Mouse (Mus musculus) cortical plate, adult 2 months (tissue): ENCODE data around the gene Dagla. TPM values are rescaled to one million over a fixed set of nuclear protein-coding genes. Genes with fewer than 3 reads are reported as not detected.
A peak's percentile ranks its signal among the peaks of the same experiment; 100 is the strongest.

Experiments used
- H3K27ac ChIP-seq: fragments of 200-500 bp; 2 replicates; pipeline ENCODE4 v1.5.1; 2012; ENCODE audit warnings: low read length, control low read depth, inconsistent platforms; ENCODE audit not compliant: insufficient read depth
- H3K4me1 ChIP-seq: fragments of 200-500 bp; 2 replicates; pipeline ENCODE4 v1.6.1; 2011; ENCODE audit warnings: low read length; ENCODE audit not compliant: control insufficient read depth, insufficient read depth
- H3K4me3 ChIP-seq: fragments of 200-500 bp; 2 replicates; pipeline ENCODE4 v1.5.1; 2011; ENCODE audit warnings: mild to moderate bottlenecking, low read length, control low read depth; ENCODE audit not compliant: insufficient read depth
- CTCF ChIP-seq: fragments of 200-500 bp; IDR thresholded peaks from 2 replicates; pipeline ENCODE4 v1.5.1; 2011; ENCODE audit warnings: mild to moderate bottlenecking, control low read depth, low read length; ENCODE audit not compliant: insufficient read depth; ENCODE audit errors: extremely low read depth
- POLR2A ChIP-seq: fragments of 200-500 bp; IDR thresholded peaks from 2 replicates; pipeline ENCODE4 v1.6.1; 2011; ENCODE audit warnings: mild to moderate bottlenecking, low read length, control low read depth; ENCODE audit not compliant: insufficient read depth; ENCODE audit errors: extremely low read depth
- polyA plus RNA-seq: library from polyadenylated mRNA; depleted of rRNA; stranded (reverse); fragments of >200 nt; gene quantifications from 2 replicates; pipeline ENCODE4 v1.2.3, GENCODE M21; 2012; rRNA removed

The Dagla gene
- polyA plus RNA-seq, 1 experiment: 69.9 TPM

GRCm38 (mm10) chr19:10208851-10209250, 95.8 kb downstream of the Dagla start:
- H3K27ac ChIP-seq: no peak overlapping the region
- no peak overlapping the region for H3K4me3 ChIP-seq
- no peaks in the 10 kb centered on the region for H3K4me1 ChIP-seq
- no peak for TF ChIP-seq POLR2A
- TF ChIP-seq CTCF: no peak

DNA sequence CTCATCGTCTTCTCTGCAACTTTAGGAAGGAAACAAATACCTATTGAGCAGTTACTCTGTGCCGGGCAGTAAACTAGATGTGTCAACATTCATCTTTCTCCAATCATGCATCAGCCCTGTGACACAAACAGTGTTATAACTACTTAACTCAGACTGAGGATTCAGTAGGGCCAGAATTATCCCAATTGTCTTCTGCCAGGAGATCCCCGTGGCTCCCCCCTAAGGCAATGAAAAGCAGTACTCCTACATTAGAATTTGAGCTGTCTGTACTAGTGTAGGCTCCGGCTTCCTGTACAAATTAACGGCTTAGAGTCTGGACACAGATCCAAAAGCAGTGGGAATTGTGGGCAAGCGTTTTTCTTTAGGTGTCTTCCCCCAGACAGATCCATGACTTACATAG, 99.6 kb downstream of the Dagla start:
- Histone ChIP-seq H3K4me3 (peak overlapping the region; percentile 46; the same call in 1 of the 2 replicates), H3K27ac (peak overlapping the region; percentile 61), H3K4me1 (peaks cover 2% of the 10 kb centered on the region; the same call in 1 of the 2 replicates)
- TF ChIP-seq POLR2A (no peak), CTCF (no peak)

DNA sequence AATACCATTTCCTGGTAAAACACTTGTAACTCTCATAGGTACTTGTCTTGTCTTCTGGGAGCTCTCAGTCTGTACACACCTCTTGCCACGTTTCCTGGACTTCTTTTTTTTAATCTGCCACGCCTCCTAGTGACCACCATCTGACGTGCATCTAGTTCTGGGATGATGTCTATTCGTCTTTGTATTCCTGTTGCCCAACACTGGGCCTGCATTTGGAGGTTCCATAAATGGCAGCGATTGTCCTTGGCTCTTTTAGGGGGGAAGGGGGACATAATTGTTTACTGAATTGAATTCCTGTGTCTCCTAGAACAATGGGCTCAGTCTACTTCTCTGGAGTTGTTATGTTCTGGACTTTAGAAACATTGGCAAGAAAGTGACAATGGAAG, 100.1 kb downstream of the Dagla start:
- Histone ChIP-seq H3K4me1 (peaks cover 2% of the 10 kb centered on the region; the same call in 1 of the 2 replicates), H3K4me3 (peak overlapping the region; percentile 46), H3K27ac (no peak overlapping the region; the same call in 1 of the 2 replicates)
- TF ChIP-seq POLR2A (no peak), CTCF (peak; percentile 19; the same call in 1 of the 2 replicates)

DNA sequence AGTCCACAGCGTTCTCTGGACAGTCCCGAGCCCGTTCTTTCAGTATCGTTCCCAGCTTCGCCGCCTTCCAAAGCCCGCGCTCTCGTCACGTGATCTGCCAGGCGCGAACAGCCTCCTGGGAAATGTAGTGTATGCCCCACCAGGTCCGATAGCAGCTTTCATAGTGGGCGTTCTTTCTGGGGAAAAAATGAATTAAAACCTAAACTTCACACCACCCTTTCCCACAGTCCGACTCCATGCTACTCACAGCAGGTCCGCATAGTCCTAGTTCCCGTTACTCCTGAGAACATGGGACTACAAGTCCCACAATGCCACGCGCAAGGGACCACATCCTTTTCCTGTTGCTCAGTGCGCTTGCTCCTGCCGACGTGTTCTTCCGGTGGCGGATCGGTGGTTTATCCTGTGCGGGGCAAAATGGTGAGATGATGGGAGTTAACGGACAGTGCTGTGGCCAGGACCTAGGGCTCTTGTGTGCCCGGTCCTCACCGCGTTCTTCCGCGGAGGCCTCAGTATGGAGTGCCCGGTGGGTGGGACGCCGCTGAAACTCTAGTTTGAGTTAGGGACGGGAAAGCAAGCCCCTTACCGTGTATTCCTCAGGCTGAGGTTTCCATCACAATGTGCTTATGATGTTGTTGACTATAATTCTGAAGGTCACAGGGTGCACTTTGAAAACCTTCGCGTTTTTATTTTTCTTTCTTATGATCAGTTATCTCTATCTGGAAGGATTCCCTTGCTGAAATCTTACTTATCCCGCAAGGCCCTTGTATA, 100.6 kb downstream of the Dagla start, which contains the start of the genes Tmem258 and Fen1:
Gene Tmem258, plus strand, starts transcription at position 167 of the 768 bp plus-strand sequence.
Gene Fen1, minus strand, starts transcription at position 322 of the 768 bp plus-strand sequence.
- H3K27ac ChIP-seq: peak within 1 kb of the TSS; percentile 91
- peak within 1 kb of the TSS; percentile 46 for H3K4me3 ChIP-seq
- TF ChIP-seq POLR2A (peak; percentile 89), CTCF (no peak)
- H3K4me1 ChIP-seq: peaks cover 2% of the 10 kb centered on the region; the same call in 1 of the 2 replicates

DNA sequence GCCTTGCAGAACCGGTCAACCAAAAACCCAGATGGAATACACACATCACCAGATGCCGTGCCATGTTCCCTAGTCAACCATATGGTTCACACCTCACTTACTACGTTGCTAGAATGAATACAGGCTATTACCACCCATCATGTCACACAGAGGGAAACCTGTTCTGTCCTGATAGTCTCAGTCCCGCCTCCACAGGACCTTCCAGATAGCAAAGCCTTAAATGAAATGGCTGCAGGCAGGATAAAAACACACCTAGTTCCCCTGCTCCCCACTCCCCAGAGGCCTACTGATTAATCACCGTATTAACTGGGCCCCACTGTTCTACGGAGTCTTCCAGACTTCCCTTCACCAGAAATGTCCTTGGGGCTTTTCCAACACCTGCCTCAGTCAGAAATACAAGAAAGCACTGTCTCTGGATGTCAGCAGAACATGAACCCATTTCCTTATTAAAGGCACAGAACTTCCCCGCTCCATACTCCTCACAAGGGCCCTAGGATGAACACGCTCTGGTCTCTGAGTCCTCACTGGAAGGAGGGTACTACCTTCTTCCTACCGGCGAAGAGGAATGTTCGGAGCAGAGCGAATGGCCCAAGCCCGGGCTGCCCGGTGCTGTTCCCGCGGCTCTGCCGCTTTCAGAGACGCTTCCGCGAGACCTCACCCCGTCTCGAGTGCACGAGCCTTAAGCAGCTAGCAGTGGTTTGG, 101.4 kb downstream of the Dagla start:
- peaks cover 2% of the 10 kb centered on the region; the same call in 1 of the 2 replicates for H3K4me1 ChIP-seq
- H3K4me3 ChIP-seq: peak overlapping the region; percentile 46
- TF ChIP-seq CTCF (no peak), POLR2A (no peak)
- no peak overlapping the region for H3K27ac ChIP-seq

DNA sequence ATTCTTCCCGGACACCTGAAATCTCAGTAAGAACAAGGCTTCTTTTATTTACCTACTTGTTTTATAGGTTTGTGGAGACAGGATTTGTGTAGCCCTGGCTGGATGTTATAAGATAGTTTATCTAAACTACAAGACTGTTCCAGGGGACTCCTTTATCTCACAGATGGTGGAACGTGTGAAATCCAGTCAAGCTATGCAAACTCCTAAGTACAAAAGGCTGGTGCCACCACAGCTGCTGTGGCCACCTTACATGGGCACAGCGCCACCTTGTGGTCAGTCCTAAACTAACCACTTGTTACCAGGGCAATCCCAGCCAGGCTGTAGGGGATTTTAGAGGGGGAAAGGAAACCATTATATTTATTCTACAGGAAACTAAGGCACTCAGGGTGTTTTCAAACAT, 106.0 kb downstream of the Dagla start:
- H3K4me1 ChIP-seq: peaks cover 2% of the 10 kb centered on the region; the same call in 1 of the 2 replicates
- no peak overlapping the region for H3K4me3 ChIP-seq
- TF ChIP-seq POLR2A: no peak
- TF ChIP-seq CTCF: peak; percentile 91
- no peak overlapping the region for H3K27ac ChIP-seq

DNA sequence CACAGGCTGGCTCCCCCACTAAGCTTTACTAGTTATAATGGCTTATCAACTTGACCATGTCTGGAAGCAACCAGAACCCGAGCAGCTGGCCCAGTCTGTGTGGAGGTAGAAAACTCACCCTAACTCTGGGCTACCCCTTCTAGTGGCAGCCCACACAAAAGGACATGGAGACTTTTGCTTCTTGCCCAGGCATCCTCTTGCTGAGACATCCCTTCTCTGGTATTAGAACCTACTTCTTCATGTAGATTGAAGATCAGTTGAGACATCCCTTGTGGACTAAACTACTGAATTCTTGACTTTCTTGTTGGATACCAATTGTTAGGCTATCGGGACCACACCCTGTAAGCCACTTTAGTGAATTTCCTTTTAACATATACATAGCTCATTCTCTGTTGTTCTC, 106.4 kb downstream of the Dagla start:
- Histone ChIP-seq H3K4me3 (no peak overlapping the region), H3K27ac (no peak overlapping the region)
- TF ChIP-seq POLR2A (no peak), CTCF (no peak)

DNA sequence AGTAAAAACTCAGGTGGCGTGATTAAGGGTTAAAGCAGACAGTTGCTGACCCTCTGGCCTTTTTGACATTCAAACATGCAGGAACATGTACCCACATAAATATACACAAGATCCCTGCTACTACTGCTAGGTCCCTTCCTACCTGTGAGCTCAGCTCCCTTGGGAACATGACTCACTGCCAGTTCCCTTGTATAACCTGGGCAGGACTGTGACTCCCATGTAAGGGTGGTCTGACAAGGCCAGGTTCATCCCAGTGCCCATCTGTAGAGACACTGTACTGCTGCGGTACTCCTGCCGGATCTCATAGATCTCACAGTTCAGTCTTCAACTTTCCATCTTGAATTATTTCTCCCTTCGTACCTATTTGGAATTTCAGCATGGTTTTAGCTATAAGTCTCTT, 107.5 kb downstream of the Dagla start:
- Histone ChIP-seq H3K27ac (no peak overlapping the region), H3K4me3 (no peak overlapping the region)
- TF ChIP-seq POLR2A: no peak
- no peak for TF ChIP-seq CTCF

More for the DNA sequence above, 106.4 kb downstream of the Dagla start:
- H3K4me1 ChIP-seq: peaks cover 2% of the 10 kb centered on the region; the same call in 1 of the 2 replicates

More for the DNA sequence above, 107.5 kb downstream of the Dagla start:
- H3K4me1 ChIP-seq: no peaks in the 10 kb centered on the region

Other genes with a start within 250 kb of the Dagla start
- 159 and 163 TPM in 2 replicates for gene Fads2, start 203.1 kb downstream of the Dagla start, polyA plus RNA-seq
- gene Fads1, start 122.0 kb downstream of the Dagla start, polyA plus RNA-seq: 195 and 212 TPM in 2 replicates
- gene Tmem258, start 100.9 kb downstream of the Dagla start, polyA plus RNA-seq: 51.0 and 60.1 TPM in 2 replicates
- gene Fen1, start 100.7 kb downstream of the Dagla start, polyA plus RNA-seq: 12.1 and 12.5 TPM in 2 replicates
- gene Myrf, start 64.1 kb downstream of the Dagla start, polyA plus RNA-seq: 21.0 and 26.4 TPM in 2 replicates
- gene Syt7, start 84.2 kb upstream of the Dagla start, polyA plus RNA-seq: 213 and 252 TPM in 2 replicates
- gene Lrrc10b, start 152.6 kb upstream of the Dagla start, polyA plus RNA-seq: 9.5 and 24.2 TPM in 2 replicates
- 1.4 and 2.5 TPM in 2 replicates for gene Ppp1r32, start 178.1 kb upstream of the Dagla start, polyA plus RNA-seq
- gene Cpsf7, start 220.4 kb upstream of the Dagla start, polyA plus RNA-seq: 79.6 and 83.0 TPM in 2 replicates
- 61.8 and 65.1 TPM in 2 replicates for gene Sdhaf2, start 221.3 kb upstream of the Dagla start, polyA plus RNA-seq